Mouse (Mus musculus) thymus, adult 18-20 months (tissue): Measurements from ENCODE around the gene Atp8a2.
"Not testable (repeated sequence)": the region's sequence is repeated elsewhere in the genome, so short reads cannot be mapped to it uniquely, and the experiment has no call there.

Experiments used
- DNase-seq, 2 experiments: peaks; one replicate each; pipeline ENCODE4 v3.0.0; 2022; ENCODE audit warnings: mixed read lengths in 2 of 2

Atp8a2 gene

GRCm38 (mm10) chr14:60001801-60002200 is 195.2 kb downstream of the Atp8a2 start:
- DNase-seq: no peak

- no peak for DNase-seq
Observed at GRCm38 (mm10) chr14:59988860-59989259, 208.1 kb downstream of the Atp8a2 start.

GRCm38 (mm10) chr14:59987975-59988374 is 209.0 kb downstream of the Atp8a2 start:
- no peak for DNase-seq

- DNase-seq: no peak
Observed at GRCm38 (mm10) chr14:59978007-59978406, 219.0 kb downstream of the Atp8a2 start.

- DNase-seq: no peak
Observed at GRCm38 (mm10) chr14:59971221-59971730, 225.7 kb downstream of the Atp8a2 start.

GRCm38 (mm10) chr14:59969485-59970134 is 227.4 kb downstream of the Atp8a2 start:
- DNase-seq: no peak

- DNase-seq: no peak
Observed at GRCm38 (mm10) chr14:59967847-59968550, 229.0 kb downstream of the Atp8a2 start.

- no peak for DNase-seq
Observed at GRCm38 (mm10) chr14:59966981-59967380, 230.0 kb downstream of the Atp8a2 start.

GRCm38 (mm10) chr14:59964569-59964968 is 232.4 kb downstream of the Atp8a2 start:
- no peak for DNase-seq

- DNase-seq: no peak
Observed at GRCm38 (mm10) chr14:59960961-59961360, 236.0 kb downstream of the Atp8a2 start.

GRCm38 (mm10) chr14:59960214-59960890 is 236.6 kb downstream of the Atp8a2 start:
- no peak for DNase-seq

GRCm38 (mm10) chr14:59959723-59960122 is 237.3 kb downstream of the Atp8a2 start:
- DNase-seq: no peak

- no peak for DNase-seq
Observed at GRCm38 (mm10) chr14:59949983-59950382, 247.0 kb downstream of the Atp8a2 start.

GRCm38 (mm10) chr14:59942864-59943611 is 253.9 kb downstream of the Atp8a2 start:
- peak; percentile 39 to 49 for DNase-seq

GRCm38 (mm10) chr14:59942199-59942598 is 254.8 kb downstream of the Atp8a2 start:
- no peak for DNase-seq

GRCm38 (mm10) chr14:59932355-59932754 is 264.6 kb downstream of the Atp8a2 start:
- DNase-seq: no peak

- DNase-seq: no peak
Observed at GRCm38 (mm10) chr14:59931412-59932058, 265.4 kb downstream of the Atp8a2 start.

- DNase-seq: not testable (repeated sequence)
Observed at GRCm38 (mm10) chr14:59929190-59929589, 267.8 kb downstream of the Atp8a2 start.

- no peak for DNase-seq
Observed at GRCm38 (mm10) chr14:59928781-59929180, 268.2 kb downstream of the Atp8a2 start.

GRCm38 (mm10) chr14:59927804-59928203 is 269.2 kb downstream of the Atp8a2 start:
- no peak for DNase-seq

GRCm38 (mm10) chr14:59919865-59920264 is 277.1 kb downstream of the Atp8a2 start:
- DNase-seq: no peak

- no peak for DNase-seq
Observed at GRCm38 (mm10) chr14:59903484-59904130, 293.4 kb downstream of the Atp8a2 start.
